15 mouse cellular contexts compared by ENCODE assay signal in genomic region chr16:65531663-65532062, GRCm38 (mm10). TPM values are rescaled to one million over a fixed set of nuclear protein-coding genes. Genes with fewer than 3 reads are reported as not detected.
DNase-seq lines count a peak whose midpoint lies in the region; ATAC-seq lines count a peak whose summit lies in the region.
"Had no signal": no experiment of that assay in that cellular context is flagged by ENCODE, and none has a peak within 500 bp of the region (broad histone marks: within the 10 kb centered on the region; RNA-seq: fewer than 3 reads in every experiment).

No protein-coding gene starts in this region.

- no peak for DNase-seq in forebrain, embryonic 10.5 days (ENCODE audit: extremely low spot score, low spot score)
- peak; percentile 40 to 74 for DNase-seq in layer of hippocampus, postnatal 25 days (ENCODE audit: extremely low spot score in 1 of 2, low spot score in 1 of 2)
- peak; percentile 70 for DNase-seq in right cerebral cortex, postnatal 14 days
- no peak for DNase-seq in urinary bladder, postnatal 10 days (ENCODE audit: low spot score)
- no peak for DNase-seq in MN1 (ENCODE audit: low spot score)
- DNase-seq: adrenal gland, adult 8-10 months; B cell, adult 2 months had no signal

- peak; percentile 55 for ATAC-seq in forebrain, embryonic 15.5 days (replicated peaks)
- peak; percentile 76 for ATAC-seq in frontal cortex, adult (ENCODE audit: low TSS enrichment)
- ATAC-seq in midbrain, embryonic 16.5 days: no peak
- ATAC-seq: lung, postnatal 0 days had no signal

- no peaks in the 10 kb centered on the region for H3K36me3 ChIP-seq in forebrain, embryonic 15.5 days
- no peaks in the 10 kb centered on the region for H3K36me3 ChIP-seq in forebrain, embryonic 10.5 days (replicated peaks)
- no peaks in the 10 kb centered on the region for H3K36me3 ChIP-seq in midbrain, embryonic 16.5 days (ENCODE audit: control insufficient read depth, insufficient read depth, low read length)

- no peaks in the 10 kb centered on the region for H3K27me3 ChIP-seq in forebrain, embryonic 15.5 days
- no peaks in the 10 kb centered on the region for H3K27me3 ChIP-seq in forebrain, embryonic 10.5 days (ENCODE audit: poor library complexity, severe bottlenecking)
- no peaks in the 10 kb centered on the region; the same call in 1 of the 2 replicates for H3K27me3 ChIP-seq in midbrain, embryonic 16.5 days (ENCODE audit: control insufficient read depth, insufficient read depth, low read depth, low read length)

- WGBS in forebrain, embryonic 15.5 days: 59% methylated on average over 8 of the region's 8 CpGs
- 82% methylated on average over 8 of the region's 8 CpGs for WGBS in forebrain, embryonic 10.5 days
- WGBS in midbrain, embryonic 16.5 days: 71% methylated on average over 8 of the region's 8 CpGs

- H3K27ac ChIP-seq in forebrain, embryonic 15.5 days (replicated peaks): no peak overlapping the region
- no peak overlapping the region for H3K27ac ChIP-seq in forebrain, embryonic 10.5 days
- H3K27ac ChIP-seq in midbrain, embryonic 16.5 days (ENCODE audit: low read length): no peak overlapping the region

- H3K9ac ChIP-seq in forebrain, embryonic 15.5 days (replicated peaks): no peak overlapping the region
- H3K9ac ChIP-seq in midbrain, embryonic 16.5 days (ENCODE audit: low read depth, low read length): no peak overlapping the region

- H3K4me3 ChIP-seq in forebrain, embryonic 15.5 days: no peak overlapping the region
- no peak overlapping the region for H3K4me3 ChIP-seq in forebrain, embryonic 10.5 days
- no peak overlapping the region for H3K4me3 ChIP-seq in midbrain, embryonic 16.5 days (ENCODE audit: low read depth, low read length)

- no peak overlapping the region for H3K4me2 ChIP-seq in forebrain, embryonic 15.5 days (replicated peaks)
- no peak overlapping the region for H3K4me2 ChIP-seq in midbrain, embryonic 16.5 days (ENCODE audit: low read length)

- no peaks in the 10 kb centered on the region for H3K9me3 ChIP-seq in forebrain, embryonic 15.5 days
- no peaks in the 10 kb centered on the region for H3K9me3 ChIP-seq in forebrain, embryonic 10.5 days
- no peaks in the 10 kb centered on the region for H3K9me3 ChIP-seq in midbrain, embryonic 16.5 days (replicated peaks; ENCODE audit: control insufficient read depth, low read length, poor library complexity, severe bottlenecking)

- 0 out of 2 replicates have a peak, but pooled peaks cover 3% of the 10 kb centered on the region for H3K4me1 ChIP-seq in forebrain, embryonic 15.5 days
- H3K4me1 ChIP-seq in forebrain, embryonic 10.5 days: peaks cover 13% of the 10 kb centered on the region
- H3K4me1 ChIP-seq in midbrain, embryonic 16.5 days (ENCODE audit: control insufficient read depth, insufficient read depth, low read length): no peaks in the 10 kb centered on the region

RNA-seq across cellular contexts. Expression of gene Pou1f1, which starts 11.4 kb away (rescaled TPM):
- not detected in 2 replicates for polyA plus RNA-seq in forebrain, embryonic 15.5 days (2015; fragmentation: Nextera tagmentation; extraction: Ambion mirVana)
- 0.07 TPM in 1 of 2 replicates, not detected in the other for polyA plus RNA-seq in forebrain, embryonic 10.5 days (2016; fragmentation: Nextera tagmentation; extraction: Ambion mirVana)
- not detected for total RNA-seq in layer of hippocampus, postnatal 25 days (2021)
- polyA plus RNA-seq in midbrain, embryonic 16.5 days (2015; fragmentation: Nextera tagmentation; extraction: Ambion mirVana): not detected in 2 replicates
- polyA plus RNA-seq: cortical plate, adult 2 months; heart, embryonic 14.5 days; limb, embryonic 11.5 days; lung, postnatal 0 days; stomach, embryonic 14.5 days had no signal

RNA-seq across cellular contexts. Expression of gene Chmp2b, which starts 30.9 kb away (rescaled TPM):
- polyA plus RNA-seq in forebrain, embryonic 15.5 days (2015; fragmentation: Nextera tagmentation; extraction: Ambion mirVana): 57.9 and 60.1 TPM in 2 replicates
- 48.6 and 49.0 TPM in 2 replicates for polyA plus RNA-seq in forebrain, embryonic 10.5 days (2016; fragmentation: Nextera tagmentation; extraction: Ambion mirVana)
- total RNA-seq in layer of hippocampus, postnatal 25 days (2021): 10 to 100 TPM; 66.3 to 71.3 TPM
- polyA plus RNA-seq in midbrain, embryonic 16.5 days (2015; fragmentation: Nextera tagmentation; extraction: Ambion mirVana): 121 and 136 TPM in 2 replicates

Comparison
In these comparisons a context has a peak if more than half of its experiments do, and no peak if none do; other contexts are left out.
1. DNase-seq: peak in layer of hippocampus, postnatal 25 days (2 of 2) and right cerebral cortex, postnatal 14 days (single experiment); none in forebrain, embryonic 10.5 days (single experiment), urinary bladder, postnatal 10 days (single experiment) and MN1 (single experiment).